Mouse (Mus musculus): Measurements from ENCODE around the gene Tctn1. TPM values are rescaled to one million over a fixed set of nuclear protein-coding genes. Genes with fewer than 3 reads are reported as not detected.
A peak's percentile ranks its signal among the peaks of the same experiment; 100 is the strongest.

The Tctn1 gene
- polyA plus RNA-seq, 1 experiment from 2014 or later: 7.3 TPM

- no peak overlapping the region for H3K4me2 ChIP-seq (ENCODE audit: low read length)
- 78% methylated on average over 3 of the region's 3 CpGs for WGBS
- no peak overlapping the region for H3K27ac ChIP-seq (ENCODE audit: low read length)
- no peaks in the 10 kb centered on the region for H3K36me3 ChIP-seq (ENCODE audit: control insufficient read depth, insufficient read depth, low read length)
- H3K4me3 ChIP-seq (ENCODE audit: low read depth, low read length): no peak overlapping the region
- H3K4me1 ChIP-seq (ENCODE audit: control insufficient read depth, insufficient read depth, low read length): peaks cover 16% of the 10 kb centered on the region
- ATAC-seq: no peak
- H3K27me3 ChIP-seq (ENCODE audit: control insufficient read depth, insufficient read depth, low read depth, low read length): no peaks in the 10 kb centered on the region
- no peaks in the 10 kb centered on the region for H3K9me3 ChIP-seq (replicated peaks; ENCODE audit: control insufficient read depth, low read length, poor library complexity, severe bottlenecking)
- H3K9ac ChIP-seq (ENCODE audit: low read depth, low read length): no peak overlapping the region
Measured at GRCm38 (mm10) chr5:122265187-122265586, 927 bp upstream of the Tctn1 start.

- H3K4me3 ChIP-seq (ENCODE audit: low read depth, low read length): no peak overlapping the region
- WGBS: 58% methylated on average over 7 of the region's 7 CpGs
Measured at GRCm38 (mm10) chr5:122262104-122262503, 2.2 kb downstream of the Tctn1 start.

GRCm38 (mm10) chr5:122258027-122258741, 6.1 kb downstream of the Tctn1 start:
- no peaks in the 10 kb centered on the region for H3K27me3 ChIP-seq (ENCODE audit: control insufficient read depth, insufficient read depth, low read depth, low read length)
- H3K9me3 ChIP-seq (replicated peaks; ENCODE audit: control insufficient read depth, low read length, poor library complexity, severe bottlenecking): no peaks in the 10 kb centered on the region
- no peak for ATAC-seq
- no peak overlapping the region for H3K4me3 ChIP-seq (ENCODE audit: low read depth, low read length)
- WGBS: 89% methylated on average over 6 of the region's 6 CpGs
- no peak overlapping the region for H3K4me2 ChIP-seq (ENCODE audit: low read length)
- H3K4me1 ChIP-seq (ENCODE audit: control insufficient read depth, insufficient read depth, low read length): peaks cover 11% of the 10 kb centered on the region
- no peak overlapping the region for H3K9ac ChIP-seq (ENCODE audit: low read depth, low read length)
- H3K27ac ChIP-seq (ENCODE audit: low read length): no peak overlapping the region
- H3K36me3 ChIP-seq (ENCODE audit: control insufficient read depth, insufficient read depth, low read length): peaks cover 22% of the 10 kb centered on the region

More at GRCm38 (mm10) chr5:122262104-122262503, 2.2 kb downstream of the Tctn1 start:
- H3K27me3 ChIP-seq (ENCODE audit: control insufficient read depth, insufficient read depth, low read depth, low read length): no peaks in the 10 kb centered on the region
- 0 out of 2 replicates have a peak overlapping the region, but pooled peaks have one; percentile 17 for H3K4me2 ChIP-seq (ENCODE audit: low read length)
- no peak overlapping the region for H3K9ac ChIP-seq (ENCODE audit: low read depth, low read length)
- H3K4me1 ChIP-seq (ENCODE audit: control insufficient read depth, insufficient read depth, low read length): peaks cover 16% of the 10 kb centered on the region
- no peak overlapping the region for H3K27ac ChIP-seq (ENCODE audit: low read length)
- peaks cover 1% of the 10 kb centered on the region; the same call in 1 of the 2 replicates for H3K36me3 ChIP-seq (ENCODE audit: control insufficient read depth, insufficient read depth, low read length)
- ATAC-seq: no peak
- H3K9me3 ChIP-seq (replicated peaks; ENCODE audit: control insufficient read depth, low read length, poor library complexity, severe bottlenecking): no peaks in the 10 kb centered on the region

GRCm38 (mm10) chr5:122251895-122252606, 12.2 kb downstream of the Tctn1 start:
- Histone ChIP-seq H3K4me1 (ENCODE audit: control insufficient read depth, insufficient read depth, low read length) (no peaks in the 10 kb centered on the region), H3K36me3 (ENCODE audit: control insufficient read depth, insufficient read depth, low read length) (peaks cover 34% of the 10 kb centered on the region), H3K9ac (ENCODE audit: low read depth, low read length) (no peak overlapping the region), H3K4me3 (ENCODE audit: low read depth, low read length) (no peak overlapping the region), H3K9me3 (replicated peaks; ENCODE audit: control insufficient read depth, low read length, poor library complexity, severe bottlenecking) (no peaks in the 10 kb centered on the region), H3K4me2 (ENCODE audit: low read length) (no peak overlapping the region), H3K27me3 (ENCODE audit: control insufficient read depth, insufficient read depth, low read depth, low read length) (no peaks in the 10 kb centered on the region), H3K27ac (ENCODE audit: low read length) (no peak overlapping the region)
- WGBS: 88% methylated on average over 17 of the region's 17 CpGs
- no peak for ATAC-seq

GRCm38 (mm10) chr5:122249281-122249680, 15.0 kb downstream of the Tctn1 start:
- Histone ChIP-seq H3K9ac (ENCODE audit: low read depth, low read length) (no peak overlapping the region), H3K9me3 (replicated peaks; ENCODE audit: control insufficient read depth, low read length, poor library complexity, severe bottlenecking) (no peaks in the 10 kb centered on the region), H3K4me3 (ENCODE audit: low read depth, low read length) (no peak overlapping the region), H3K36me3 (ENCODE audit: control insufficient read depth, insufficient read depth, low read length) (peaks cover 19% of the 10 kb centered on the region), H3K27ac (ENCODE audit: low read length) (no peak overlapping the region), H3K27me3 (ENCODE audit: control insufficient read depth, insufficient read depth, low read depth, low read length) (no peaks in the 10 kb centered on the region), H3K4me1 (ENCODE audit: control insufficient read depth, insufficient read depth, low read length) (no peaks in the 10 kb centered on the region), H3K4me2 (ENCODE audit: low read length) (no peak overlapping the region)
- 86% methylated on average over 4 of the region's 4 CpGs for WGBS
- no peak for ATAC-seq

GRCm38 (mm10) chr5:122247934-122248333, 16.3 kb downstream of the Tctn1 start:
- no peak overlapping the region for H3K4me2 ChIP-seq (ENCODE audit: low read length)
- ATAC-seq: no peak
- 93% methylated on average over 7 of the region's 7 CpGs for WGBS
- H3K4me1 ChIP-seq (ENCODE audit: control insufficient read depth, insufficient read depth, low read length): peaks cover 5% of the 10 kb centered on the region; the same call in 1 of the 2 replicates
- no peak overlapping the region for H3K4me3 ChIP-seq (ENCODE audit: low read depth, low read length)
- no peaks in the 10 kb centered on the region for H3K9me3 ChIP-seq (replicated peaks; ENCODE audit: control insufficient read depth, low read length, poor library complexity, severe bottlenecking)
- H3K9ac ChIP-seq (ENCODE audit: low read depth, low read length): no peak overlapping the region
- no peaks in the 10 kb centered on the region for H3K27me3 ChIP-seq (ENCODE audit: control insufficient read depth, insufficient read depth, low read depth, low read length)
- H3K27ac ChIP-seq (ENCODE audit: low read length): no peak overlapping the region
- peaks cover 16% of the 10 kb centered on the region; the same call in 1 of the 2 replicates for H3K36me3 ChIP-seq (ENCODE audit: control insufficient read depth, insufficient read depth, low read length)

GRCm38 (mm10) chr5:122247529-122247928, 16.7 kb downstream of the Tctn1 start:
- Histone ChIP-seq H3K27ac (ENCODE audit: low read length) (no peak overlapping the region), H3K9me3 (replicated peaks; ENCODE audit: control insufficient read depth, low read length, poor library complexity, severe bottlenecking) (no peaks in the 10 kb centered on the region), H3K27me3 (ENCODE audit: control insufficient read depth, insufficient read depth, low read depth, low read length) (no peaks in the 10 kb centered on the region), H3K36me3 (ENCODE audit: control insufficient read depth, insufficient read depth, low read length) (peaks cover 13% of the 10 kb centered on the region; the same call in 1 of the 2 replicates), H3K4me1 (ENCODE audit: control insufficient read depth, insufficient read depth, low read length) (peaks cover 5% of the 10 kb centered on the region; the same call in 1 of the 2 replicates), H3K9ac (ENCODE audit: low read depth, low read length) (no peak overlapping the region), H3K4me2 (ENCODE audit: low read length) (no peak overlapping the region), H3K4me3 (ENCODE audit: low read depth, low read length) (no peak overlapping the region)
- 94% methylated on average over 11 of the region's 11 CpGs for WGBS
- no peak for ATAC-seq

- Histone ChIP-seq H3K4me3 (ENCODE audit: low read depth, low read length) (no peak overlapping the region), H3K9ac (ENCODE audit: low read depth, low read length) (no peak overlapping the region), H3K36me3 (ENCODE audit: control insufficient read depth, insufficient read depth, low read length) (peaks cover 13% of the 10 kb centered on the region; the same call in 1 of the 2 replicates), H3K27me3 (ENCODE audit: control insufficient read depth, insufficient read depth, low read depth, low read length) (no peaks in the 10 kb centered on the region), H3K27ac (ENCODE audit: low read length) (no peak overlapping the region), H3K4me2 (ENCODE audit: low read length) (no peak overlapping the region), H3K4me1 (ENCODE audit: control insufficient read depth, insufficient read depth, low read length) (peaks cover 5% of the 10 kb centered on the region; the same call in 1 of the 2 replicates), H3K9me3 (replicated peaks; ENCODE audit: control insufficient read depth, low read length, poor library complexity, severe bottlenecking) (no peaks in the 10 kb centered on the region)
- no peak for ATAC-seq
- WGBS: 85% methylated on average over 10 of the region's 10 CpGs
Measured at GRCm38 (mm10) chr5:122246547-122247167, 17.6 kb downstream of the Tctn1 start.
